Mouse (Mus musculus): ENCODE data around the gene Stxbp5.

Gene Stxbp5

DNA sequence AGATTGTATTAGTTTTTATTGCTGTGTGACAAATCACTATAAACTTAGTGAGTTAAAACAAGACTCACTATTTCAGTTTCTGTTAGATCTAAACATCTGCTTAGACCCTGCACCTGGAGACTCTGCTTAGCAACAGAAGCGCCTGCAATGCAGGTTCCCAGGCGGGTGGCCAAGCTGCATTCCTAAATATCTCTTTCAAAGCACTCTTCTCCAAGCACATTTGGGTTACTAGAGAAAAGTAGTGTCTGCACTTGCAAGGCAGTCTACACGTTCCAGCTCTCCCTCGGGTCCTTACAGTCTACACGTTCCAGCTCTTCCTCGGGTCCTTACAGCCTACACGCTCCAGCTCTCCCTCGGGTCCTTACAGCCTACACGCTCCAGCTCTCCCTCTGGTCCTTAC lies 44.1 kb downstream of the Stxbp5 start:
- DNase-seq, result no peak

DNA sequence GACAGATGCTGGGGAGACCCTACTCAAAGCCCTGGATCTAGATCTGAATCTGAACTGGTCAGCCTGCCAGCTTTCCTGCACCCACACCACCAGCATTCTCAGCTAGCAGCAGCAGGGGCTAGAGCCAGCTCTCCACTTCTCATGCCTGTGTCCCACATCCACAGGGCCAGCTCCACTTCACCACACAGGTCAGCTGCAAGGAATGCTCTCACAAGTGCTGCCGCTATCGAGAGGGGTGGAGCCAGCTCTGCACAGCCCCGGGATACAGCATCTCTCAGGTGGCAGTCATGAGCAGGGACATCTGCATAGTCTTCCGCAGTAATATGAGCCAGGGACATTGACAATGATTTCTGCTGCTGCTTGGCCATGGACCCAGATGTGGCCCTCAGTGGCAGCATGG lies 54.5 kb downstream of the Stxbp5 start:
- no peak for DNase-seq

DNA sequence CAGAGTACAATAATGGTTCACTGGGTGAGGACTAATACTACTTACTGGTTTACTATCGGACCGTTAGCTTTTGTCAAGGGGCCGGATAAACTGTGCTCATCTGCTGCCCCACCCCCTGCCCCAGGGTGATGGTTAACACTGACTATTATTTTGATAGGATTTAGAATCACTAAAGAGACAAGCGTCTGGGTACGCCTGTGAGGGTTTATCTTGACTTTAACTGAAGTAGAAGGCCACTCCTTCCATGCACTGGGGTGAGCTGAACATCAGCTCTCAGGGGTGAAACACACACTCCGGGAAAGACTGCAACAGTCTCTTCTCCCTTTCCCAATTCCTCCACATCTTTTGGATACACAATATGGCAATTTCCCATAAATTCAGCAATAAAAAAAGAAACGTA lies 61.5 kb downstream of the Stxbp5 start:
- no peak for DNase-seq

DNA sequence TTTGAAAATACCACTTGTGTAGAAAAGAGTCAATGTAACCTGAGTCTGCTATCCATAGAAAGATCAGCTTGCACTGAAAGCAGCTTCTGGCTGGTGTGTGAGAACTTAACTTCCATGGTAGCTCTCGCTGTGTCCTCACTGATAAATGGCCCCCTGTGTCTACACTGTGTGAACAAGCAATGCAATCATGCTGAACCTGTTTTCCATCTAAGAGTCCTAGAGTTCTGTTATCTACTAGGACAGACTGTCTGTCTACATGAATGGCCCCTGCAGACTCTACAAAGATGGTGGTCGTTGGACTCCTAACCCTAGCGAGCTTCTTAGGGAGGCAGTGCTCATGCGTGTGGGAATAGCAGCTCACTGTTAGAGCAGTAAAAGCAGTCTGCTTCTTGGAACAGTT lies 65.9 kb downstream of the Stxbp5 start:
- DNase-seq, result no peak

DNA sequence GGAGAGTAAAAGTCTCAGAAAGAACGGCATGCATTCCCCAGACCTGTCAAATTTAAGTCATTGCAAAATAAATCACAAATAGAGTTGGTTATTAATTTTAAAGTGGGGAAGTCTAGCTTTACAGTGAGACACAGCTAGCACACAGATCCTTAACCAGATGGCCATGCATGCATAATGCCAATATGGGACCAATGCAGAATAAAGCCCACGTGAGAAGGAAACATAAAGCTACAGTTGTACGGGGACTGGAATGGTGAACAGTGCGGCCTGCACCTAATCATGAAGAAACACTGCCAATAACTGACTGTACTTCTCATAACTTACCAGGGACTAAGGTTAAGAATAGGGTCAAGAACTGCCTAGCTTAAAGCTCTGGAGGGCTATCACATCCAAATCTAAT lies 67.9 kb downstream of the Stxbp5 start:
- no peak for DNase-seq

DNA sequence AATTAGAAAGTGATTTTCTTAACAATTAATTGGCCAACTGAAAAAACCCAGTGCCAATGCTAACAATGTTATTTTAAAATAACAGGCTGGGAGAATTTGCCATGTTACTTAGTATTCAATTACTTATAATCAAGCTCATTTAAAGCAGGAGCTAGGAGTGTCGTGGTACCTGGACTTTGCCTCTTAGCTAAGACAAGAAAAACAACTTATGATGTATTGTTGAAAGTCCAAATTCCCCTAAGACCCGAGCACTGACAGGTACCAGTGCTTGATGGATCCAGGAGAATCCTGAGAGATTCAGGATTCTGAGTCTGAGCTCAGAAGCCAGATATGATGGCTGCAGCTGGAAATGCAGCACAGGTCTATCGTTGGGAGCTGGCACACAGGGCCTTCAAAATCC lies 71.1 kb downstream of the Stxbp5 start:
- DNase-seq, result no peak

DNA sequence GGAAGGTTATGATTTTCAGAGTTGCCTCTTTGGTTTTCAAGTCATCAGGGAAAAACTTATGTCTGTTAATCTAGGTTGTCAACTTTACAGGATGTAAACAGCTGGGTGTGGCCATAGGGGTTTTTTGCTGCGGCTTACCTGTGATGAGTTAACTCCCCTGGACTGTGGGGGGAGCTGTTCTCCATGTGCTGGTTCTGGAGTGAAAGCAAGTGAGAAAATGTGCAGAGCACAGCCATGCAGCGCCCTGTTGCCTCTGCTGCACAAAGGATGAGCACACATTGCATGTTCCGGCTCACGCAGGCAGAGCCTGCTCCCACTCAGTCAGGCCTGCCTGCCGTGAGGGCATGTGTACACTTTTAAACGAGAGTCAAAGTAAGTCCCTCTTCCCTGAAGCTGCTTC lies 79.6 kb downstream of the Stxbp5 start:
- no peak for DNase-seq

DNA sequence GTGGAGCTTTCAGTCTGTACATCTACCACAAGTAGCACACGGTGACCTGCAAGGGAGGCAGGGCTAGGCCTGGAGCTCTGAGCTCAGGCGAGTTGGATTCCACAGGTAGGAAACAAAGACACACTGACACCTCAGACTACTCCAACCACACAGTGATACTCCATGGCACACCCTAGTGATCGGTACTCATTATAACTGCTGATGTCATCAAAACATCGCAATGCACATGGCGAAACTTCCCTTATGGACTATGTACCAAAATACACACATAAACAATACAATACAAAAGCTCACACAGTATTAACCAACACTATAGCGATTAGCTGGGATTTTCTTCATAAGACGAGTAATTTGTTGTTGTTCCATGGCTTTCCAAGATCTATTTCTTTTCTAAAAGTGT lies 82.3 kb downstream of the Stxbp5 start:
- DNase-seq, result no peak

DNA sequence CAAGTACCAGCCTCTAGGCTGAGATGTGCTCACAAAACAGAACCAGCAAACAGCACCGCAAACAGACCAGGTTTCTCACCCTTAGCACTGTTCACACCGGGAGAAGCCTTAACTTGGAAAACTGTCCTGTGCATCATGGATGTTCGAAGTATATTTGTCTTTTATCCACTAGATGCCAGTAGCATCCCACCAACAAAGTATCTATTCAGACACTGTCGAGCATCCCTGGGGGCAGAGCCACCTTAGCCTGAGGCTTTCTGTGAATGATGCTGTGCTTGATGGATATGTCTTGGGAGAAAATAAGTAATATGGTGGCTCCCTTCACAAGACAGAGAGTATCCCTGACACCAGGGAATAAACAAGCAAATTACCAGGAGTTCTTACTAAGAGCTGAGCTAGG lies 87.0 kb downstream of the Stxbp5 start:
- DNase-seq, result no peak

DNA sequence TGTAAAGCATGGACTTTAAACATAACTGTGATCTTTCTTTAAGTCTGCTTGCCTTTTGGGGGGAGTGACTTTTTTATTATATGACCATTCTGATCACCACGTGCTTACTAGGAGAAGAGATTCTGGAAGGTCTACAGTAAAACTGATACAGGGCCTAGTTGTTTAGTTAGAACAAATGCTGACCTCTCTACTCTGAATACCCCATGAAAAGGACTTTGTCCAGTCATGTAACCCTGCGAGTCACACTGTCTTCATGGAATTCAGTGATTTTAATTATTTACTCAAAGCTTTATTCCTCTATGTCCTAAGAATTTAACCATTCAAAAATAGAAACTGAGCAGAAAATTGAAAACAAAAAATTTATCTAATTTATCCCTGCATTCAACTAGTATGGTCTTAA lies 93.3 kb downstream of the Stxbp5 start:
- DNase-seq, result no peak

DNA sequence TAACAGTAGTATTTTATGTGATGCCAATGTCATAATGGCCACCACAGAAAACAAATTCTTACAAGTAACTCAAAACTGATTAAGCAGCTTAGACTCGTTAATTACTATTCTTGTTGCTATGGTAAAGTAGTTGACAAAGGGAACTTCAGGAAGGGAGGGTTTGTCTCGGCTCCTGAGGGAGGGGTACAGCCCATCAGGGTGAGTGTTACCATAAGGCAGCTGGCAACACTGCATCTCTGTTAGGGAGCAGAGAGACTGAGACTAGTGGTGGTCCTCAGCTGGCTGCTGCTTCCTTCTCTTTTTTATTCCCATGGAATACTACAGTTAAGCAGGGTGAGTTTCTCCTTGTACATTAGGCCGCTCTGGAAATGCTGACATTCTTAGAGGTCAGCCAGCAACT lies 95.5 kb downstream of the Stxbp5 start:
- DNase-seq, result no peak

DNA sequence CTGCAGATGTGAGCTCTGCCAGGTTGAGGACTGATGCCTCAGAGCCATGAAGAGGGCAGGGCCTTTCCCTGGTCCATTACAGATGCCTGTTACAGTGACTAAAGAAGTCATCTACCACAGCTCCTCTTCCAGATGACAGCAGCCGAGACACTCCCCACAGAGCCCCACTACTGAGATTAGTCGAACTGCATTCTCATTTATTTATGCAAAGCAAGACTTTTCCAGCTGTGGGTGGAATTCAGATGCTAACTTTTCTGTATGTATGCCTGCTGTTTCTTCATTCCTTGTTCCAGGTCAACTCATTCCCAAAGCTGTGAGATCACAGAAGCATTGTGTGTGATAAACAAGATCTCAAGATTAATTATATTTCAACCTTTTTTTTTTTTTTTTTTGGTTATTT lies 97.8 kb downstream of the Stxbp5 start:
- no peak for DNase-seq

DNA sequence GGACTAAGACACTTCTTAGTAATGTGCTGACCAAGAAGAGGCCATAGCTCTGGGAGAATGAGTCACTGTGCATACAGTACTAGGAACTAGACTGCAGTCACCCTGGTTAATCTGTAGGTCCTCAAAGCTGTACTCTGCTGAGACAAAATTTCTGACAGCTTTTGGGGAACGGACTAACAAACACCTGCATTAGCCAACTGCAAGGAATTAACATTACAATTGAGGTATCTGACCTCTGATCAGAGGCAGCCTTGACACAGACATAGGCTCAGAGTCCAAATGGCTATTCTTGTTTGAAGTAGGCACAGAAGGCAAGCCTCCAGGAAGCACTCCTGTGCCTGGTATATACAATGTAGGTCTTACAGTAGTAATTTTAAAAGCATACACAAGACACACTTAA lies 99.3 kb downstream of the Stxbp5 start:
- DNase-seq, result no peak

DNA sequence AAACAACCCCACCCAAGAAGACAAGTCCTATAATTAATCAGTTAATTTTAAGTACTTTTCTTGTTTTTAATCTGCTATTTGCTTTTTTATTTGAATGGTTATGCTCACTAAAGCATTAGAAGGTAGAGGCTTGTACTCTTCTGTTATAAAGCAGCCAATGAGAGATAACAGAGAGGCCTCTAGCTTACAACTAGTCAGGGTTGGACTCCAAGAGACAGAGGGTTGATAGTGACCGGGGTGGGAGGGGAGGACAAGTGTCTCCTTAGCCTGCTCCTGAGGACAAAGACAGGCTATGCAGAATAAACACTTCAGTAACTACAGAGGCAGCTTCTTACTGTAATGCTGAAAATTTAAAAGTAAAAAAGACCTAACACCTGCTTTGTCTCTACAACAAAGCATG lies 101.8 kb downstream of the Stxbp5 start:
- DNase-seq, result no peak

DNA sequence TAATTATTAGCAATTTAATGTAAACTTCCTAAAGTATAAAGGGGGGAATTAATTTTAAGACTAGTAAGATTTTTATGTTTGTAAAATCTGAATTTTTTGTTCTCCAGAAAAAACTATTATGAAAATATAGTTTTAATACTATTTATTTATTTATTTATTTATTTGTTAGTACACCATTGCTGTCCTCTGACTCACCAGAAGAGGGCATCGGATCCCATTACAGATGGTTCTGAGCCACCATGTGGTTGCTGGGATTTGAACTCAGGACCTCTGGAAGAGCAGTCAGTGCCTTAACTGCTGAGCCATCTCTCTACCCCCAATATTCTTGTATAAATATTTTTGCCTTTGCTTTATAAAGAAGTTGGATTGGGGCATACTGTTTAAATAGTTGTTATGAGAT lies 104.5 kb downstream of the Stxbp5 start:
- DNase-seq, result no peak

DNA sequence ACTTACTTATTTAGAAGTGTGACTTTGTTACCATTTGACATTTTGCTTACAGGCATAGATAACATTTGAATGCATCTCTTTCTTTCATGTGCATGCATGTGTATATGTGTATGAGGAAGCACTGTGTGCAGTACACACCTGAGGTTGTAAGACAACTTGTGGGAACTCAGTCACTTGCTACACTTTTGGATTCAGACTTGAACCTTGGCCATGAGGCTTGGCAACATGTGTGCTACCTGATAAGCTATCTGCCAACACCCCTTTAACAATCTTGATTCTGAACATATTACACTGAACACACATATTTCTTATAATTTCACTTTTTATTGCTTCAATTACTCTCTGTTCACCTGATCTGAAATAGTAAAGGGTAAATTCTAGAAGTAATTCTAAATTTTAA lies 106.5 kb downstream of the Stxbp5 start:
- no peak for DNase-seq

DNA sequence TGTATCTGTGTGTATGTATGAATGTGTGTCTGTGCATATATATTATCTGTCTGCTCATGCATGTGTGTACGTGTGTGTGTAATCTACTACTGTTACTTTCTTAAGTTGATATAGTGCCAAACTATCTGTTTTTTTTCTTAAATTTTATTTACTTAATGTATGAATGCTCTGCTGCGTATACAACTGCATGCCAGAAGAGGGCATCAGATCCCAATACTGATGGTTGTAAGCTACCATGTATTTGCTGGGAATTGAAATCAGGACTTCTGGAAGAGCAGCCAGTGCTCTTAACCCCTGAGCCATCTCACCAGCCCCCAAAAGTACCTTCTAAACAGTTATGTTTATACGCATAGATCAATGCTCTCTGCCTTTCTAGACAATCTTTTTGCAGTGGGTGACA lies 109.9 kb downstream of the Stxbp5 start:
- no peak for DNase-seq

DNA sequence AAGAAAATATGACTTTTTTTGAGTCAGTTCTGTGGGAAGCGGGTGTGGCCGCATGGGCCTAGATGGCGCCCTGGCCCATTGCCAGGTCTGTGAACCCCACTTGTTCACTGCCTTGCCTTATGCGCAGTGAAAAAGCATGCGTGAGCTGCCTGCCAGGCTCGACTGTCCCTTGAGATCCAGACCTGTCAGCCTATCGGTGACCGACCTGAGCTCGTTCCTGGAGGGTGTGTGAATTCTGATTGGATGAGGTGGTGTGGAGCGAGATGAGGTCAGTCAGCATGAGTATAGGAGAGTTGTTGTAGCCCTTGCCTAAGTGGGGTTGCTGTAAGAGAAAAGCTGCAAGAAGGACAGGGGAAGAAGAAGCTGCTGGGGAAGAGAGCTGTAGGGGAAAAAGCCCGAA lies 114.4 kb downstream of the Stxbp5 start:
- DNase-seq, result no peak

DNA sequence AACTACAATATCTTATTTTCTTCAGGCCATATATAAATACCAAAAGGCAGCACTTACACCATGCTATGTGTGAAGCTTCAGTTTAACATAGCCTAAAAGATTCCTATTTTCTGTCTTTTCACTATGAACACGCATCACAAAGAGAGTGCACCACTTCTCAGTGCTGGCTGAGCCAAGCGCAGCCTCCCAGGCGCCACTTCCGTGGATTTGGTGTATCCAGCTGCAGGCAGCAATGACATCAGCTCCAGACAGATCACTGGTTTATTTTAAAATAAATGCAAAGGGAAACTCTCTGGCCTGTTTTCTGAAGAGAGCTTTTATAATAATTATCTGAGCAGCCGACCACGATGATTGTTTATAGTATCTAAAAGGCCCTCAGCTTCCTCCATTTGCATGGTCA lies 115.2 kb downstream of the Stxbp5 start:
- no peak for DNase-seq

DNA sequence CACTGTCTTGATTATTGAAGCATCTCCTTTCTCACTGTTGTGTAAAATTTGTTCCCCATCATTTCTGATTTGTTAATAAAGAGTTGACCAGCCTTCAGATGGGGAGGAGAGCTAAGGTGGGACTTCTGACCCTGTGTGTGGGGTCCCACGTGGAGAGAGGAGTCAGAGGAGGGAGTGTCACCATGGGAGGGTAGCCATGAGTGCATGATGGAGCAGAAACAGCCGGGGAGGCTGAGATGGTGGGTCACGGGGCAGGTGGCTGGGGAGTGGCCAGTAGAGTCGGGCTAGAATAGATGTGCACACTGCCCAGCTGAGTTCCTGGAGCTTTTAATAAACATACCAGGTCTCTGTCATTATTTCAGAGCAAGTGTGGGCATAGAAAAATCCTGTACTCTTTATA lies 121.0 kb downstream of the Stxbp5 start:
- no peak for DNase-seq

DNA sequence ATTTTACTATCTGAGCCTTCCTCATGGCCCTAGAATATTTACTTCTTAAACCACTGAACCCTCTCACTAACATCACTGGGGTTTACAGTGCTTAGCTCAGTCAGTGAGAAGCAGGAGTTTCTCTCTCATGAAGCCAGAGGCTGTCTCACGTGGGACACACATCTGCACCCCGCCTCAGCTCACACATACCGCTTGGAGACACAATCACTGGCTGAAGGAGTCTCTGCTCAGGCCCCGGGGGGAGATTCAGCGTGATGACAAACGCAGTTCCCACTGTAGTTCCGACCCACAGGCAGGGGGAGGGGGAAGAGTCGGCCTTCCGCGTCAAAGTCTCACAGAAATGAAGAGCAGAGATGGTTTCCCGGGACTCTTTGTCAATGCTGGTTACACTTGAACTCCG lies 130.6 kb downstream of the Stxbp5 start:
- no peak for DNase-seq

DNA sequence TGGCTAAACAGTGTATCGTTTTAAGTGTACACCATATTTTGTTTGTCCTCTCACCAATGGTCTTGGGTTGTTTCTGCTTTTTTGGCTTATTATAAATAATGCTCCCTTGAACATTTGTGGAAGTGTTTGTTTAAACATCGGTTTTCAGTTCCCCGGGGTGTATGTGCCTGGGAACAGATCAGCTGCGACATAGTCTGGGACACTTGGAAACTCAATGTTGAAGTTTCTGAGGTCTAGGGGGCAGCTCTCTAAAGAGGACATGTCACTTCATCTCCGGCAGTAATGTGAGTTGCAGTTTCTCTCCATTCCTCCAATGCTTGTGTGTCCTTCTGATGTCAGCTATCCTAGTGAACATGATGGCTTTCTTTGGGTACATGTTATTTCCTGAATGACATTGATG lies 137.0 kb downstream of the Stxbp5 start:
- no peak for DNase-seq

DNA sequence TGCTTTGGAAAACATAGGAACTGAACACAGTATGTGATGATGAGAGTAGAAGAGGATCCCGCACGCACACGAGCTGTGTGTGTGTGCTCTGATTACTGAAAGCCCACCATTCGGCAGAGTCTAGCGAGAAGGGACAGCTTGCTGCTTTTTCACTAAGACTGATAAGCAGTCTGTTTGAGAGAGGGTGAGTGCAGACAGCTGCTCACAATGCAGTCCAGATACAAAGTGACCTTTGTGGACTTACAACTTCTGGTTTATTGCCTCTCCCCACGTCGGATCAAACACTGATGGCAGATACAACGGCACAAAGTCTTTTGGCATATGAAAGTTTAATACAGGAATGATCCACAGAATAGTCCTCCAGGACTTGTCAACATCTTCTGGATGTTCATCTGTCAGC lies 140.6 kb downstream of the Stxbp5 start:
- DNase-seq, result no peak

DNA sequence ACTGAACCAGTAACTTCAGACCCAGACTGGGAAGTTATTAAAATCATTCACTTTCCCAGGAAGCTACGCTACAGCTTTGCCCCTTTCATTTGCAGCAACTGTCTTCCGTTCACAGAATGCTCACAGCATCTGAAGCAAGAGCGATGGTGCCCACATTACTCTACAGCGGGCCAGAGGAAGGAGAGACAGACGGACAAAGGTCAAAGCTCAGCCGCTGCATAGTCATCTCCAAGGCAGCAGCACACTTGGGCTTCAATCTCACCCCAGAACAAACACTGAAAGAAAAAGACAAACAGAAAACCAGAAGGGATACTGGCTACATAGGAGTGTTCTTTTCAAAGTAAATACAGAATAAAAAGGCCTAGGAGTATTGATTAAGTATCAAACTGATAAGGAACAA lies 144.3 kb downstream of the Stxbp5 start:
- no peak for DNase-seq

DNA sequence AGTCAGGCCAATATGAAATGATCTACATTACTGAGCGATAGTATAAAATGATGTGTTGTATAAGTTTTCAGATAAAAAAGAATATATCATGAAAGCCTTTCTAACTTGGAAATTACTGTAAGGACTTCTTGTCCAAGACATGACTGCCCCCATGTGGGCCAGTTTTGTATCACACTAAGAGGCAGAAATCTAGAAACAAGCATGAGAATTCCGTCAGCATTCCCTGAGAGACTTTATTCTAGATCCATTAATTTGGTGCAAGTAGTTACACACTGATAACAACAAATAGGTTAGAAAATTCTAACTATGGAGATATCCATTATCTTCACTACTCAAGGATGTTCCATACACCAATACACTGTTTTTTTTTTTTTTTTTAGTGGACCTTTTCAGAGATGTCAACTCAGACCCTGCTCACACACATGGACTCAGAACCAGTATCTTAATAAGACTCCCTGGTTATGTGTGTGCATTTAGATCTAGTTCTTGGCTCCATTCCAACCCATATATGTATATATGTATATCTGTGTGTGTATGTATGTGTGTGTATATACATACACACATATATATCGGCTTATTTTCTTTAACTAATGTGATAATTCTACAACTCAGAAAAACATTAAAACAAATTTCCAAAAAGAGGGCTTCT lies 145.9 kb downstream of the Stxbp5 start:
- DNase-seq, result peak; percentile 61

DNA sequence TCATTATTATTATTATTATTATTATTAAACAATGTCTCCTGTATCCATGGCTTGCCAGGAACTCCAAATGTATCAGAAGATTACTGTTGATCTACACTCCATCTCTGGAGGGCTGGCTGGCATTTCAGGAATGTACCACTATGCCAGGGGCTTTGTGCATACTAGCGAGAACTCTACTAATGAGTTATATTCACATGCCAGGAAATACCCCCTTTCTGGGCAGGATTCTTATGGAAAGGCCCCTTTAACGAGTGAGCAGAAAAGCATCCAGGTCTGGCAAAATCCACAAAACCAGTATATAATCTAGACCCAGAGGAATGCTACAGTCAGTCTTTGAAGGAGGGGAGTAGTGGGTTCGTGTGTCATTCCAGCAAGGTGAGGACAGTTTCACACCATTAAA lies 167.0 kb downstream of the Stxbp5 start:
- no peak for DNase-seq
